ENCODE assay signal across 9 mouse cellular contexts in the genomic region with DNA sequence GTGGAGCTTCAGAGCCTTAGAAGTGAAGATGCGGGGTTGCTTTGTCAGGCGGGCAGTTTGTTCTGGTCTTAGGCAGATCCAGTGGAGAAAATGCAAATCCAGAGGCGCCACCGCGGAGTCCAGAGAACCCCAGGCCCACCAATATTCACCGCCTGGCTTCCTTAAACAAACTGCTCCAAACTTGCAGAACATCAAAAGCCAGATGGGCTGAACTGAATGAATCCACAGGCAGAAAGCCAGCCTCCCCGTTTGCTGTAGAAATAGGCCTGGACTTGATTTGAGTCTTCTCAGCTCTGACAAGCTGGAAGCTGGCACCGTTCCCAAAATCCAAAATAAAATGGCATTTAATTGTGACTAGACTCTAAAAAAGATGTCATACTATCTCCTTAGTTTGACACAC. TPM values are rescaled to one million over a fixed set of nuclear protein-coding genes. Genes with fewer than 3 reads are reported as not detected.
DNase-seq lines count a peak whose midpoint lies in the region; ATAC-seq lines count a peak whose summit lies in the region.
"Had no signal": no experiment of that assay in that cellular context is flagged by ENCODE, and none has a peak within 500 bp of the region (broad histone marks: within the 10 kb centered on the region; RNA-seq: fewer than 3 reads in every experiment).

No protein-coding gene starts in this region.

- peak; percentile 19 to 22 for DNase-seq in cerebellum, adult 18-20 months
- DNase-seq in cerebellum, adult 11 months, result no peak
- DNase-seq in testis, postnatal 10 days (ENCODE audit: low spot score), result peak; percentile 43
- DNase-seq in testis, postnatal 14 days (ENCODE audit: low spot score), result no peak
- DNase-seq in spleen, adult 18-20 months, result no peak
- DNase-seq in liver, result no peak

- 29% methylated on average over 8 of the region's 8 CpGs for WGBS in hindbrain, embryonic 16.5 days
- WGBS in lung, embryonic 16.5 days, result 30% methylated on average over 8 of the region's 8 CpGs

- no peak overlapping the region for H3K4me3 ChIP-seq in hindbrain, embryonic 16.5 days (ENCODE audit: low read length)
- no peak overlapping the region for H3K4me3 ChIP-seq in lung, embryonic 16.5 days (ENCODE audit: low read length)

- peak; percentile 34; the same call in 1 of the 2 replicates for ATAC-seq in hindbrain, embryonic 16.5 days
- peak; percentile 65 for ATAC-seq in lung, embryonic 16.5 days (ENCODE audit: low read depth)

- H3K27me3 ChIP-seq in hindbrain, embryonic 16.5 days (replicated peaks; ENCODE audit: control insufficient read depth, insufficient read depth, low read length), result no peaks in the 10 kb centered on the region
- no peaks in the 10 kb centered on the region for H3K27me3 ChIP-seq in lung, embryonic 16.5 days (ENCODE audit: control insufficient read depth, insufficient read depth, low read depth, low read length)

- H3K4me1 ChIP-seq in hindbrain, embryonic 16.5 days (ENCODE audit: control insufficient read depth, insufficient read depth, low read depth, low read length), result peaks cover 36% of the 10 kb centered on the region
- H3K4me1 ChIP-seq in lung, embryonic 16.5 days (replicated peaks; ENCODE audit: control insufficient read depth, insufficient read depth, low read length), result peaks cover 51% of the 10 kb centered on the region

- no peak overlapping the region for H3K27ac ChIP-seq in hindbrain, embryonic 16.5 days (ENCODE audit: low read depth, low read length)
- peak overlapping the region; percentile 21 for H3K27ac ChIP-seq in lung, embryonic 16.5 days (ENCODE audit: low read length)
- H3K27ac ChIP-seq: liver, embryonic 14.5 days had no signal

- no peak overlapping the region for H3K9ac ChIP-seq in hindbrain, embryonic 16.5 days (ENCODE audit: low read depth, low read length)
- no peak overlapping the region for H3K9ac ChIP-seq in lung, embryonic 16.5 days (ENCODE audit: low read length)
- H3K9ac ChIP-seq: liver, embryonic 14.5 days had no signal

- no peaks in the 10 kb centered on the region for H3K9me3 ChIP-seq in hindbrain, embryonic 16.5 days (ENCODE audit: control insufficient read depth, low read length)
- no peaks in the 10 kb centered on the region for H3K9me3 ChIP-seq in lung, embryonic 16.5 days (ENCODE audit: control insufficient read depth, low read length)

- no peaks in the 10 kb centered on the region for H3K36me3 ChIP-seq in hindbrain, embryonic 16.5 days (ENCODE audit: control insufficient read depth, insufficient read depth, low read length)
- no peaks in the 10 kb centered on the region for H3K36me3 ChIP-seq in lung, embryonic 16.5 days (ENCODE audit: control insufficient read depth, insufficient read depth, low read length)

- H3K4me2 ChIP-seq in hindbrain, embryonic 16.5 days (ENCODE audit: low read length), result 0 out of 2 replicates have a peak overlapping the region, but pooled peaks have one; percentile 9
- no peak overlapping the region for H3K4me2 ChIP-seq in lung, embryonic 16.5 days (ENCODE audit: low read depth, low read length)

RNA-seq across cellular contexts. Expression of a gene that starts 11.1 kb away (rescaled TPM):
- 9.6 and 16.8 TPM in 2 replicates for polyA plus RNA-seq in hindbrain, embryonic 16.5 days (2015; fragmentation: Nextera tagmentation; extraction: Ambion mirVana)
- polyA plus RNA-seq in lung, embryonic 16.5 days (2015; fragmentation: Nextera tagmentation; extraction: Ambion mirVana), result 15.1 and 20.4 TPM in 2 replicates

RNA-seq across cellular contexts. Expression of a gene that starts 40.4 kb away (rescaled TPM):
- 111 and 117 TPM in 2 replicates for polyA plus RNA-seq in hindbrain, embryonic 16.5 days (2015; fragmentation: Nextera tagmentation; extraction: Ambion mirVana)
- 116 and 120 TPM in 2 replicates for polyA plus RNA-seq in lung, embryonic 16.5 days (2015; fragmentation: Nextera tagmentation; extraction: Ambion mirVana)

Comparison
In these comparisons a context has a peak if more than half of its experiments do, and no peak if none do; other contexts are left out.
1. DNase-seq: peak in cerebellum, adult 18-20 months (2 of 2) and testis, postnatal 10 days (single experiment); none in cerebellum, adult 11 months (single experiment), testis, postnatal 14 days (single experiment), spleen, adult 18-20 months (0 of 2) and liver (single experiment).